Mouse (Mus musculus) liver, embryonic 13.5 days (tissue): Measurements from ENCODE around the gene Cnmd. TPM values are rescaled to one million over a fixed set of nuclear protein-coding genes. Genes with fewer than 3 reads are reported as not detected.
A peak's percentile ranks its signal among the peaks of the same experiment; 100 is the strongest.

Experiments used
- ATAC-seq: fragments of 200-750 bp; cut with Nextera tagmentation; 2 replicates; pipeline ENCODE4 v1.8.0; 2017; ENCODE audit warnings: low read depth, mild to moderate bottlenecking, moderate number of reproducible peaks, moderate library complexity
- DNase-seq: peaks from one replicate; pipeline ENCODE4 v3.0.0; 2022
- H3K27ac ChIP-seq: fragments of 300-500 bp; sonication (generic); 2 replicates; pipeline ENCODE4 v1.5.1; 2015; ENCODE audit warnings: moderate library complexity, mild to moderate bottlenecking, inconsistent platforms
- H3K27me3 ChIP-seq: fragments of 300-500 bp; sonication (generic); 2 replicates; pipeline ENCODE4 v1.6.1; 2015; ENCODE audit warnings: mild to moderate bottlenecking, inconsistent platforms
- H3K36me3 ChIP-seq: fragments of 300-500 bp; sonication (generic); 2 replicates; pipeline ENCODE4 v1.6.1; 2015; ENCODE audit warnings: mild to moderate bottlenecking, inconsistent platforms
- H3K4me1 ChIP-seq: fragments of 300-500 bp; sonication (generic); replicated peaks from 2 replicates; pipeline ENCODE4 v1.6.1; 2015; ENCODE audit warnings: inconsistent platforms
- H3K4me2 ChIP-seq: fragments of 300-500 bp; sonication (generic); 2 replicates; pipeline ENCODE4 v1.6.1; 2015; ENCODE audit warnings: inconsistent platforms, mild to moderate bottlenecking, moderate library complexity
- H3K4me3 ChIP-seq: fragments of 300-500 bp; sonication (generic); replicated peaks from 2 replicates; pipeline ENCODE4 v1.5.1; 2015; ENCODE audit warnings: mild to moderate bottlenecking, inconsistent platforms
- H3K9ac ChIP-seq: fragments of 300-500 bp; sonication (generic); 2 replicates; pipeline ENCODE4 v1.6.1; 2015; ENCODE audit warnings: mild to moderate bottlenecking, inconsistent platforms
- H3K9me3 ChIP-seq: fragments of 300-500 bp; sonication (generic); replicated peaks from 2 replicates; pipeline ENCODE4 v1.6.1; 2016; ENCODE audit warnings: inconsistent platforms
- WGBS: fragments of 180-500 bp; shearing (Covaris S2); methylation state at CpG from one replicate; pipeline ENCODE4 v1.1.7; 2015; ENCODE audit not compliant: insufficient replicate concordance; 5-methylcytosine and 5-hydroxymethylcytosine counted together
- polyA plus RNA-seq: library from polyadenylated mRNA; unstranded; fragments of >200 nt; fragmentation: Nextera tagmentation; extraction: Ambion mirVana; gene quantifications from 2 replicates; pipeline ENCODE4 v1.2.1, GENCODE M21; 2015

Gene Cnmd
- polyA plus RNA-seq, 1 experiment from 2014 or later = not detected

DNA sequence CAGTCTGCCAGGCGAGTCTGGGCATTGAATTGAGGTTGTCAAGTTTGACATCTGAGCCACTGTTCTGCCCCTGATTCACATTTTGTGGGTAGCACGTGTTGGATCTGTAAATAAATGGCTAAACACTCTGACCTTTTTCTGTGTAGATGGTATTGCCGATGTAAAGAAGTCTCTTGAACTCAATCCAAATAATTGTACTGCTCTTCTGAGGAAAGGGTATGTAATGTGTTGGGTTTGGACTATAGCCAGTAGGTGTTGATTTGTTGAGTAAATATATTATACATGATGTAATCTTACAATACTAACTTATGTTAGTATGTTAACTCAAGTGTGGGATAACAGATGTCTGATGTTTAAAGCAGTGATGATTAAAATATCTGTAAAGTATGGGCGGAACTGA is 65.4 kb downstream of the Cnmd start:
- peaks cover 49% of the 10 kb centered on the region for H3K36me3 ChIP-seq
- H3K4me3 ChIP-seq = no peak overlapping the region
- no peak overlapping the region for H3K27ac ChIP-seq
- H3K27me3 ChIP-seq = no peaks in the 10 kb centered on the region
- ATAC-seq = no peak
- WGBS = 76% methylated on average over 4 of the region's 4 CpGs
- 0 out of 2 replicates have a peak, but pooled peaks cover 3% of the 10 kb centered on the region for H3K4me1 ChIP-seq
- no peaks in the 10 kb centered on the region for H3K9me3 ChIP-seq
- no peak for DNase-seq
- H3K9ac ChIP-seq = no peak overlapping the region
- no peak overlapping the region for H3K4me2 ChIP-seq

DNA sequence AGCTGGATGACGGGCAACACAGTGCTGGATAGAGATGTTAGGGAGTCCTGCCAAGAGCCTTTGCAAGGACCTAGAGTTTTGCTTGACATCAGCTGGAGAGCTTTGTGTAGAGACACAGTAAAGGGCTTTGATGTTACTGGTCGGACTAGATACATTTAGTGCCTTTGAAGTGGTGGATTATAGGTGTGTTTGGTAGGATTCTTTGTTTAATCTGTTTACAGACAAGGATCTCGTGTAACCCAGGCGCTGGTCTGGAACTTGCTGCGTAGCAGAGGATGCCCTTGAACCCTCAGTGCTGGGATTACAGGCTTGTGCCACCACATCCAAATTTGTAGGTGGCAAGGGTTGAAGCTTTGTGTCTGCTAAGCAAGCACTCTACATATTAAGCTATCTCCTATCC is 67.9 kb downstream of the Cnmd start:
- Histone ChIP-seq H3K9ac (no peak overlapping the region), H3K36me3 (peaks cover 27% of the 10 kb centered on the region), H3K4me2 (no peak overlapping the region), H3K9me3 (no peaks in the 10 kb centered on the region), H3K27me3 (no peaks in the 10 kb centered on the region), H3K27ac (no peak overlapping the region), H3K4me1 (peaks cover 10% of the 10 kb centered on the region), H3K4me3 (no peak overlapping the region)
- whole genome bisulfite sequencing = 79% methylated on average over 5 of the region's 5 CpGs
- no peak for DNase-seq
- no peak for ATAC-seq

- WGBS = 88% methylated on average over 2 of the region's 2 CpGs
- ATAC-seq = no peak
- H3K9me3 ChIP-seq = no peaks in the 10 kb centered on the region
These were observed 70.4 kb downstream of the Cnmd start for GRCm38 (mm10) chr14:79591611-79592010.

GRCm38 (mm10) chr14:79590916-79591315 is 71.1 kb downstream of the Cnmd start:
- 83% methylated on average over 8 of the region's 8 CpGs for WGBS
- ATAC-seq (no peak), DNase-seq (no peak)

More at GRCm38 (mm10) chr14:79591611-79592010, 70.4 kb downstream of the Cnmd start:
- no peak overlapping the region for H3K27ac ChIP-seq
- no peak overlapping the region for H3K4me2 ChIP-seq
- no peak for DNase-seq
- H3K4me1 ChIP-seq = peaks cover 26% of the 10 kb centered on the region
- H3K9ac ChIP-seq = no peak overlapping the region
- peaks cover 14% of the 10 kb centered on the region for H3K36me3 ChIP-seq
- no peak overlapping the region for H3K4me3 ChIP-seq
- H3K27me3 ChIP-seq = no peaks in the 10 kb centered on the region

GRCm38 (mm10) chr14:79589401-79589800 is 72.6 kb downstream of the Cnmd start:
- DNase-seq (no peak), ATAC-seq (no peak)
- H3K9ac ChIP-seq = no peak overlapping the region
- peak overlapping the region; percentile 86; the same call in 1 of the 2 replicates for H3K4me2 ChIP-seq
- H3K36me3 ChIP-seq = 0 out of 2 replicates have a peak, but pooled peaks cover 4% of the 10 kb centered on the region
- H3K4me3 ChIP-seq = no peak overlapping the region
- no peak overlapping the region for H3K27ac ChIP-seq
- H3K9me3 ChIP-seq = no peaks in the 10 kb centered on the region
- 76% methylated on average over 6 of the region's 6 CpGs for WGBS
- H3K4me1 ChIP-seq = peaks cover 34% of the 10 kb centered on the region
- no peaks in the 10 kb centered on the region for H3K27me3 ChIP-seq

More at GRCm38 (mm10) chr14:79590916-79591315, 71.1 kb downstream of the Cnmd start:
- Histone ChIP-seq H3K9me3 (no peaks in the 10 kb centered on the region), H3K27me3 (no peaks in the 10 kb centered on the region), H3K4me2 (no peak overlapping the region), H3K9ac (no peak overlapping the region), H3K27ac (no peak overlapping the region), H3K4me3 (no peak overlapping the region), H3K4me1 (peaks cover 33% of the 10 kb centered on the region), H3K36me3 (peaks cover 8% of the 10 kb centered on the region)

DNA sequence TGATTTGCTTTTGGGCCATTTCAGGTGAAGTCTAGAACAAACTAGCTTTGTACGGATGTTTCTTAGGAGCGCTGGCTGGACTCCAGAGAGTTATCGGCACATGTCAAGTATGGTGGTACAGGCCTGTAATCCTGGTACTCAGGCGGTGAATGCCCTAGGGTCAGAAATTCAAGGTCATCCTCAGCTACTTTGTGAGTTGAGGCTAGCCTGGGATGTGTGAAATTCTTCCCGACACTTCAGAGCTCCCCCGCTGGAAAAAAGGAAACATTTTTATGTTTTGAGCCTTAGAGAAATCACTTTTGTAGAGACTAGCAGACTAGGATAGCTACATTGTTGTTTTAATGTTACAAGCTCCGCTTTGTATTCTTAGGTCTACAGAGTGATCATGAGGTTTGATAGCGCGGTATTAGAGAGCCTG is 73.4 kb downstream of the Cnmd start:
- WGBS = 82% methylated on average over 9 of the region's 9 CpGs
- DNase-seq = no peak
- no peaks in the 10 kb centered on the region for H3K27me3 ChIP-seq
- no peak for ATAC-seq
- H3K9me3 ChIP-seq = no peaks in the 10 kb centered on the region
- H3K36me3 ChIP-seq = 0 out of 2 replicates have a peak, but pooled peaks cover 4% of the 10 kb centered on the region
- peaks cover 34% of the 10 kb centered on the region for H3K4me1 ChIP-seq
- H3K4me3 ChIP-seq = peak overlapping the region; percentile 70
- H3K27ac ChIP-seq = no peak overlapping the region
- H3K9ac ChIP-seq = peak overlapping the region; percentile 79
- H3K4me2 ChIP-seq = peak overlapping the region; percentile 86

DNA sequence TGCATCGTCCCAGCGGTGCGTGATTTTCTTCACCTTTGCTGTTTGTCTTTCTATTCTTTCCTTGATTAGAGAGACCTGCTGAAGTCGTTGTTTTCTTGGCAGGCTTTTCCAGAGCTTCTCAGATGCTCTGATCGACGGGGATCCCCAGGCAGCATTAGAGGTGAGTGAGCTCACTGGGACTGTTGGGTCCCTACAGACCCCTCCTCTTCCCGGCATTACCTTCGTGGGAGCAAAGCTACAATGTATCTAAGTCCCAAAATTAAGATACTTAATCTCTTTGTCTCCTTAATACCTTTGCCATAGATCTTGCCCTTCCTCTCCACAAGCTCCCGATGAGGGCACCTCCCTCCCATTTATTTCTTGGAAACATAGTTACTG is 74.1 kb downstream of the Cnmd start:
- ATAC-seq (peak; percentile 19), DNase-seq (no peak)
- peak overlapping the region; percentile 70 for H3K4me3 ChIP-seq
- H3K9me3 ChIP-seq = no peaks in the 10 kb centered on the region
- WGBS = under 1% methylated on average over 9 of the region's 9 CpGs
- peak overlapping the region; percentile 79 for H3K9ac ChIP-seq
- peaks cover 34% of the 10 kb centered on the region for H3K4me1 ChIP-seq
- no peaks in the 10 kb centered on the region for H3K27me3 ChIP-seq
- H3K4me2 ChIP-seq = peak overlapping the region; percentile 86
- 0 out of 2 replicates have a peak, but pooled peaks cover 4% of the 10 kb centered on the region for H3K36me3 ChIP-seq
- H3K27ac ChIP-seq = peak overlapping the region; percentile 80

Other genes starting within 250 kb of the Cnmd start
- gene Kbtbd7, start 235.7 kb downstream of the Cnmd start, polyA plus RNA-seq = 3.0 and 3.6 TPM in 2 replicates
- gene Kbtbd6, start 210.3 kb downstream of the Cnmd start, polyA plus RNA-seq = 2.6 and 3.0 TPM in 2 replicates
- 11.9 and 13.8 TPM in 2 replicates for gene Elf1, start 181.0 kb downstream of the Cnmd start, polyA plus RNA-seq
- 17.6 and 20.6 TPM in 2 replicates for gene Wbp4, start 180.7 kb downstream of the Cnmd start, polyA plus RNA-seq
- gene Sugt1, start 74.5 kb downstream of the Cnmd start, polyA plus RNA-seq = 53.6 and 62.6 TPM in 2 replicates
- gene Pcdh8, start 109.1 kb upstream of the Cnmd start, polyA plus RNA-seq = 0.06 and 0.13 TPM in 2 replicates